Mouse (Mus musculus): ENCODE data around the gene Rgsl1.
"Not testable (repeated sequence)": the region's sequence is repeated elsewhere in the genome, so short reads cannot be mapped to it uniquely, and the experiment has no call there.

Gene Rgsl1

GRCm38 (mm10) chr1:153770776-153771167 lies 73.2 kb downstream of the Rgsl1 start:
- DNase-seq, result no peak

GRCm38 (mm10) chr1:153769998-153770775 lies 73.8 kb downstream of the Rgsl1 start:
- no peak for DNase-seq

GRCm38 (mm10) chr1:153769571-153769970 lies 74.4 kb downstream of the Rgsl1 start:
- DNase-seq, result not testable (repeated sequence)

- DNase-seq, result no peak
These were observed 75.5 kb downstream of the Rgsl1 start for GRCm38 (mm10) chr1:153768465-153768864.

GRCm38 (mm10) chr1:153767281-153767680 lies 76.7 kb downstream of the Rgsl1 start:
- no peak for DNase-seq

- DNase-seq, result no peak
These were observed 77.6 kb downstream of the Rgsl1 start for GRCm38 (mm10) chr1:153766298-153766697.

- no peak for DNase-seq
These were observed 79.8 kb downstream of the Rgsl1 start for GRCm38 (mm10) chr1:153764136-153764535.

- DNase-seq, result no peak
These were observed 90.0 kb downstream of the Rgsl1 start for GRCm38 (mm10) chr1:153753725-153754464.

- DNase-seq, result no peak
These were observed 91.4 kb downstream of the Rgsl1 start for GRCm38 (mm10) chr1:153752521-153752920.

- no peak for DNase-seq
These were observed 92.1 kb downstream of the Rgsl1 start for GRCm38 (mm10) chr1:153751763-153752301.

- no peak for DNase-seq
These were observed 93.9 kb downstream of the Rgsl1 start for GRCm38 (mm10) chr1:153750054-153750453.

GRCm38 (mm10) chr1:153749211-153749801 lies 94.6 kb downstream of the Rgsl1 start, which contains the start of gene Rnasel:
Rnasel (plus strand) TSS chr1:153749426.
- DNase-seq, result peak; percentile 95

- peak; percentile 79 for DNase-seq
These were observed 95.4 kb downstream of the Rgsl1 start for GRCm38 (mm10) chr1:153748549-153748948.

GRCm38 (mm10) chr1:153747861-153748530 lies 95.9 kb downstream of the Rgsl1 start:
- no peak for DNase-seq

- peak; percentile 86 for DNase-seq
These were observed 97.2 kb downstream of the Rgsl1 start for GRCm38 (mm10) chr1:153746728-153747127.

- peak; percentile 70 for DNase-seq
These were observed 97.7 kb downstream of the Rgsl1 start for GRCm38 (mm10) chr1:153746119-153746670.

GRCm38 (mm10) chr1:153742374-153743155 lies 101.4 kb downstream of the Rgsl1 start:
- DNase-seq, result peak; percentile 82

- DNase-seq, result no peak
These were observed 102.2 kb downstream of the Rgsl1 start for GRCm38 (mm10) chr1:153741551-153742316.

- DNase-seq, result no peak
These were observed 103.1 kb downstream of the Rgsl1 start for GRCm38 (mm10) chr1:153740775-153741400.

- peak; percentile 94 for DNase-seq
These were observed 103.8 kb downstream of the Rgsl1 start, which contains the start of gene Rgs16 for GRCm38 (mm10) chr1:153740145-153740544. Rgs16 (plus strand) TSS chr1:153740349.

Measured in retina, postnatal 1 day (tissue).